Mouse (Mus musculus): ENCODE data around the gene Slc3a1. TPM values are rescaled to one million over a fixed set of nuclear protein-coding genes. Genes with fewer than 3 reads are reported as not detected.

Gene Slc3a1
- polyA plus RNA-seq (2015; fragmentation: Nextera tagmentation; extraction: Ambion mirVana) = 0.39 and 0.54 TPM in 2 replicates

- no peak within 1 kb of the TSS for H3K9ac ChIP-seq
- H3K4me3 ChIP-seq = no peak within 1 kb of the TSS
- no peak for ATAC-seq
- WGBS = 86% methylated on average over 20 of the region's 20 CpGs
- no peaks in the 10 kb centered on the region for H3K27me3 ChIP-seq
- H3K4me2 ChIP-seq = no peak within 1 kb of the TSS
- no peak within 1 kb of the TSS for H3K27ac ChIP-seq
- H3K9me3 ChIP-seq (replicated peaks) = no peaks in the 10 kb centered on the region
- H3K36me3 ChIP-seq (ENCODE audit: poor library complexity, severe bottlenecking) = no peaks in the 10 kb centered on the region
- 0 out of 2 replicates have a peak, but pooled peaks cover 2% of the 10 kb centered on the region for H3K4me1 ChIP-seq
Observed at GRCm38 (mm10) chr17:85028093-85028739, at the start of gene Slc3a1. Gene Slc3a1 (plus strand): TSS chr17:85028376.

- Histone ChIP-seq H3K4me3 (no peak overlapping the region), H3K36me3 (ENCODE audit: poor library complexity, severe bottlenecking) (peaks cover 9% of the 10 kb centered on the region), H3K9ac (no peak overlapping the region), H3K27ac (no peak overlapping the region), H3K9me3 (replicated peaks) (peaks cover 4% of the 10 kb centered on the region; the same call in 1 of the 2 replicates), H3K4me1 (peaks cover 4% of the 10 kb centered on the region; the same call in 1 of the 2 replicates), H3K4me2 (no peak overlapping the region), H3K27me3 (no peaks in the 10 kb centered on the region)
- no peak for ATAC-seq
- WGBS = 84% methylated on average over 1 of the region's 1 CpGs
Observed at GRCm38 (mm10) chr17:84981721-84982120, 46.5 kb upstream of the Slc3a1 start.

GRCm38 (mm10) chr17:84982735-84983134, 45.4 kb upstream of the Slc3a1 start:
- H3K9ac ChIP-seq = no peak overlapping the region
- WGBS = 83% methylated on average over 2 of the region's 2 CpGs
- ATAC-seq = no peak
- H3K4me3 ChIP-seq = no peak overlapping the region
- H3K4me1 ChIP-seq = peaks cover 4% of the 10 kb centered on the region; the same call in 1 of the 2 replicates
- H3K27me3 ChIP-seq = no peaks in the 10 kb centered on the region
- 0 out of 2 replicates have a peak, but pooled peaks cover 4% of the 10 kb centered on the region for H3K9me3 ChIP-seq (replicated peaks)
- H3K27ac ChIP-seq = no peak overlapping the region
- no peak overlapping the region for H3K4me2 ChIP-seq
- H3K36me3 ChIP-seq (ENCODE audit: poor library complexity, severe bottlenecking) = peaks cover 5% of the 10 kb centered on the region

DNA sequence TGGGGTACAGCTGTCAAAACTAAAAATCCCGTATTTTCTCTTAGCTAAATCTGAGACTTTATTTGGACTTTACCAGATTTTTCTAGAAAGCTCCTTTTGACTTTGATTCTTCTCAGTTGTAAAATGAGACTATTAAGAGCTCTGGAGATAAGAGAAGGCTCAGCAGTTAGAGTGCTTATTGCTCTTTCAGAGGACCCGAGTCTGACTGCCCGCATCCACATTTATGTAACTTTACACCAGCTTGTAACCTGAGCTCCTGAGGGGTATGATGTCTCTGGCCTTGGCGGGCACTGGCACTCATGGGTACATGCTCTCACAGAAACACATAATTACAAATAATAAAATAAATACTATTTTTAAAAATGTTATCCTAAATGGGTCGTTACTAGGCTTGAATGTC, 41.8 kb upstream of the Slc3a1 start:
- Histone ChIP-seq H3K27ac (no peak overlapping the region), H3K27me3 (no peaks in the 10 kb centered on the region), H3K36me3 (ENCODE audit: poor library complexity, severe bottlenecking) (no peaks in the 10 kb centered on the region), H3K9me3 (replicated peaks) (no peaks in the 10 kb centered on the region), H3K4me3 (no peak overlapping the region), H3K4me2 (no peak overlapping the region), H3K9ac (no peak overlapping the region), H3K4me1 (peaks cover 8% of the 10 kb centered on the region; the same call in 1 of the 2 replicates)
- WGBS = 81% methylated on average over 5 of the region's 5 CpGs
- no peak for ATAC-seq

GRCm38 (mm10) chr17:84987834-84988410, 40.3 kb upstream of the Slc3a1 start:
- no peak for ATAC-seq
- WGBS = 87% methylated on average over 3 of the region's 3 CpGs
- Histone ChIP-seq H3K4me3 (no peak overlapping the region), H3K9ac (no peak overlapping the region), H3K4me2 (no peak overlapping the region), H3K9me3 (replicated peaks) (no peaks in the 10 kb centered on the region), H3K27ac (no peak overlapping the region), H3K4me1 (peaks cover 4% of the 10 kb centered on the region; the same call in 1 of the 2 replicates), H3K27me3 (no peaks in the 10 kb centered on the region), H3K36me3 (ENCODE audit: poor library complexity, severe bottlenecking) (no peaks in the 10 kb centered on the region)

- no peak overlapping the region for H3K27ac ChIP-seq
- no peaks in the 10 kb centered on the region for H3K27me3 ChIP-seq
- no peak for ATAC-seq
- H3K36me3 ChIP-seq (ENCODE audit: poor library complexity, severe bottlenecking) = no peaks in the 10 kb centered on the region
- no peak overlapping the region for H3K4me3 ChIP-seq
- no peaks in the 10 kb centered on the region for H3K9me3 ChIP-seq (replicated peaks)
- no peak overlapping the region for H3K9ac ChIP-seq
- H3K4me1 ChIP-seq = peaks cover 4% of the 10 kb centered on the region; the same call in 1 of the 2 replicates
- H3K4me2 ChIP-seq = no peak overlapping the region
Observed at GRCm38 (mm10) chr17:84988514-84988913, 39.7 kb upstream of the Slc3a1 start.

- no peaks in the 10 kb centered on the region for H3K27me3 ChIP-seq
- H3K36me3 ChIP-seq (ENCODE audit: poor library complexity, severe bottlenecking) = peaks cover 16% of the 10 kb centered on the region; the same call in 1 of the 2 replicates
- H3K27ac ChIP-seq = no peak overlapping the region
- 0 out of 2 replicates have a peak, but pooled peaks cover 4% of the 10 kb centered on the region for H3K4me1 ChIP-seq
- no peak for ATAC-seq
- H3K9me3 ChIP-seq (replicated peaks) = no peaks in the 10 kb centered on the region
- H3K9ac ChIP-seq = no peak overlapping the region
- H3K4me3 ChIP-seq = no peak overlapping the region
- WGBS = 87% methylated on average over 6 of the region's 6 CpGs
- no peak overlapping the region for H3K4me2 ChIP-seq
Observed at GRCm38 (mm10) chr17:84995844-84996243, 32.3 kb upstream of the Slc3a1 start.

DNA sequence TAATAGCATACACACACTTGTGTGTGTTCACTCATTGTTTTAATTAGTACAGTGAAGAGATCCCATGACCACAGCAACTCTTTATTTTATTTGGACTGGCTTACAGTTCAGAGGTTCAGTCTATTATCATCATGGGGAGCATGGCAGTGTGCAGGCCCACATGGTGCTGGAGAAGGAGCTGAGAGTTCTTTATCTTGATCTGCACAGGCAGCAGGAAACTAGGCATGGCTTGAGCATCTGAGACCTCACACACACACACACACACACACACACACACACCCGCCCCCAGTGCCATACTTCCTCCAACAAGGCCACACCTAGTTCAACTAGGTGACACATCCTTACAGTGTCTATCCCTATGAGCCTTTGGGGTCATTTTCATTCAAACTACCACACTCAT, 30.5 kb upstream of the Slc3a1 start:
- Histone ChIP-seq H3K36me3 (ENCODE audit: poor library complexity, severe bottlenecking) (peaks cover 16% of the 10 kb centered on the region; the same call in 1 of the 2 replicates), H3K9ac (no peak overlapping the region), H3K27me3 (no peaks in the 10 kb centered on the region), H3K9me3 (replicated peaks) (no peaks in the 10 kb centered on the region), H3K27ac (no peak overlapping the region), H3K4me1 (0 out of 2 replicates have a peak, but pooled peaks cover 4% of the 10 kb centered on the region), H3K4me2 (no peak overlapping the region), H3K4me3 (no peak overlapping the region)
- ATAC-seq = no peak
- 83% methylated on average over 1 of the region's 1 CpGs for WGBS

DNA sequence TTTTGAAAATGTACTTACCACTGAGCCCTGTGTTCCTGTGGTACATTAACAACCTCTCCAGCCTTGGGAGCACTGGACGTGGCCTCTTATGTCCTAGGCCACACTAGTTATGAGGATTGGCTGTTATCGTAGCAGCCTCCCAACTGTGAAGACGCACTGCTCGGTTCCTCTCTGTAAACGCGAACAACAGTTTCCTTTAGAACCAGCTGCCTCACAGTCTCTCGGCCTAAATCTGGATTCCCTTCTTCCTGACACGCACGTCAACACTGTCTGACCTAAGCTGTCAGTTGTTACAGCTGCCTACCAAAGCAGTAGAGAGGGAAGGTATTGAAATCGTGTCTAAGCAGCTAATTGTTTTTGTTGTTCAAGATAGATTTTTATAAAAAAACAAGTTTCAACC, 28.5 kb upstream of the Slc3a1 start:
- Histone ChIP-seq H3K27me3 (no peaks in the 10 kb centered on the region), H3K4me1 (0 out of 2 replicates have a peak, but pooled peaks cover 4% of the 10 kb centered on the region), H3K4me2 (no peak overlapping the region), H3K4me3 (no peak overlapping the region), H3K9me3 (replicated peaks) (no peaks in the 10 kb centered on the region), H3K36me3 (ENCODE audit: poor library complexity, severe bottlenecking) (peaks cover 20% of the 10 kb centered on the region), H3K9ac (no peak overlapping the region), H3K27ac (no peak overlapping the region)
- no peak for ATAC-seq
- WGBS = 81% methylated on average over 10 of the region's 10 CpGs

DNA sequence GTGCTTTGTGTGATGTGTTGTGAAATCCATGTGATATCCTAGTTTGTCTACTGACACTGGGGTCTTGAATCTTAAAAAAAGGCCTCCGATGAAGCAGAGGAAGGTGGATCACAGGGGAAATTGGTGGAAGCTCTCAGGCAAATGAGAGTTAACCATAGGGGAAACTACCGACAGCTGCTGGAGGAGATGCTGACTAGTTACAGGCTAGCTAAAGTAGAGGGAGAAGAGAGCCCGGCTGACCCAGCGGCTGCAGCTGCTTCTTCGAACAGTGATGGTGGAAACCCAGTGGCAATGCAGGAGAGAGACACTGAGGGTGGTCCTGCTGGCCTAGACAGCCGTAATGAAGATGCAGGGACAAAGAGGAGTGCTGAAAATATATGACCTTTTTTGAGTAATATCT, 14.7 kb upstream of the Slc3a1 start:
- Histone ChIP-seq H3K9me3 (replicated peaks) (no peaks in the 10 kb centered on the region), H3K4me2 (no peak overlapping the region), H3K4me3 (no peak overlapping the region), H3K27me3 (no peaks in the 10 kb centered on the region), H3K36me3 (ENCODE audit: poor library complexity, severe bottlenecking) (peaks cover 19% of the 10 kb centered on the region), H3K4me1 (no peaks in the 10 kb centered on the region), H3K9ac (no peak overlapping the region), H3K27ac (no peak overlapping the region)
- WGBS = 80% methylated on average over 6 of the region's 6 CpGs
- no peak for ATAC-seq

GRCm38 (mm10) chr17:85014632-85015031, 13.5 kb upstream of the Slc3a1 start:
- no peak overlapping the region for H3K9ac ChIP-seq
- H3K9me3 ChIP-seq (replicated peaks) = no peaks in the 10 kb centered on the region
- H3K36me3 ChIP-seq (ENCODE audit: poor library complexity, severe bottlenecking) = peaks cover 19% of the 10 kb centered on the region
- no peaks in the 10 kb centered on the region for H3K4me1 ChIP-seq
- no peak for ATAC-seq
- no peak overlapping the region for H3K4me2 ChIP-seq
- no peak overlapping the region for H3K27ac ChIP-seq
- H3K4me3 ChIP-seq = no peak overlapping the region
- 95% methylated on average over 3 of the region's 3 CpGs for WGBS
- no peaks in the 10 kb centered on the region for H3K27me3 ChIP-seq

- H3K9me3 ChIP-seq (replicated peaks) = no peaks in the 10 kb centered on the region
- H3K27me3 ChIP-seq = no peaks in the 10 kb centered on the region
- no peak overlapping the region for H3K27ac ChIP-seq
- H3K9ac ChIP-seq = no peak overlapping the region
- ATAC-seq = no peak
- peaks cover 3% of the 10 kb centered on the region; the same call in 1 of the 2 replicates for H3K36me3 ChIP-seq (ENCODE audit: poor library complexity, severe bottlenecking)
- WGBS = 85% methylated on average over 3 of the region's 3 CpGs
- no peak overlapping the region for H3K4me2 ChIP-seq
- no peaks in the 10 kb centered on the region for H3K4me1 ChIP-seq
- no peak overlapping the region for H3K4me3 ChIP-seq
Observed at GRCm38 (mm10) chr17:85018344-85018743, 9.8 kb upstream of the Slc3a1 start.
